Mouse (Mus musculus) forebrain, embryonic 14.5 days (tissue): ENCODE data around the gene Ahnak. TPM values are rescaled to one million over a fixed set of nuclear protein-coding genes. Genes with fewer than 3 reads are reported as not detected.
"Not testable (repeated sequence)": the region's sequence is repeated elsewhere in the genome, so short reads cannot be mapped to it uniquely, and the experiment has no call there.

ENCODE experiments used
- ATAC-seq: fragments of 200-750 bp; cut with Nextera tagmentation; 2 replicates; pipeline ENCODE4 v1.8.0; 2017; ENCODE audit warnings: mild to moderate bottlenecking, moderate library complexity
- DNase-seq: peaks from one replicate; pipeline ENCODE4 v3.0.0-alpha.2; 2015; ENCODE audit warnings: low spot score
- H3K27ac ChIP-seq: fragments of 300-500 bp; sonication (generic); 2 replicates; pipeline ENCODE4 v1.5.1; 2014; ENCODE audit warnings: low read depth, mild to moderate bottlenecking, control low read depth, low read length, moderate library complexity
- H3K27me3 ChIP-seq: fragments of 300-500 bp; sonication (generic); replicated peaks from 2 replicates; pipeline ENCODE4 v1.6.1; 2014; ENCODE audit warnings: low read length, control low read depth, mixed read lengths; ENCODE audit not compliant: control insufficient read depth, insufficient read depth
- H3K36me3 ChIP-seq: fragments of 300-500 bp; sonication (generic); 2 replicates; pipeline ENCODE4 v1.6.1; 2014; ENCODE audit warnings: low read length, control low read depth; ENCODE audit not compliant: control insufficient read depth, insufficient read depth
- H3K4me1 ChIP-seq: fragments of 300-500 bp; sonication (generic); 2 replicates; pipeline ENCODE4 v1.6.1; 2014; ENCODE audit warnings: antibody characterized with exemption, low read length, control low read depth; ENCODE audit not compliant: control insufficient read depth, insufficient read depth
- H3K4me2 ChIP-seq: fragments of 300-500 bp; sonication (generic); 2 replicates; pipeline ENCODE4 v1.6.1; 2014; ENCODE audit warnings: mild to moderate bottlenecking, control low read depth, low read length
- H3K4me3 ChIP-seq: fragments of 300-500 bp; sonication (generic); 2 replicates; pipeline ENCODE4 v1.5.1; 2014; ENCODE audit warnings: low read depth, low read length, control low read depth
- H3K9ac ChIP-seq: fragments of 300-500 bp; sonication (generic); 2 replicates; pipeline ENCODE4 v1.6.1; 2014; ENCODE audit warnings: mild to moderate bottlenecking, low read length, control low read depth, moderate library complexity
- H3K9me3 ChIP-seq: fragments of 300-500 bp; sonication (generic); replicated peaks from 2 replicates; pipeline ENCODE4 v1.6.1; 2016; ENCODE audit warnings: low read length, control low read depth, mixed read lengths; ENCODE audit not compliant: control insufficient read depth
- WGBS: fragments of 180-500 bp; shearing (Covaris S2); extraction: QIAGEN DNeasy Blood & Tissue Kit; methylation state at CpG from one replicate; pipeline ENCODE4 v1.1.7; 2014; 5-methylcytosine and 5-hydroxymethylcytosine counted together
- polyA plus RNA-seq: library from polyadenylated mRNA; unstranded; fragments of >200 nt; fragmentation: Nextera tagmentation; extraction: Ambion mirVana; gene quantifications from 2 replicates; pipeline ENCODE4 v1.2.1, GENCODE M21; 2014

The Ahnak gene
- polyA plus RNA-seq, 1 experiment from 2014 or later: 2.6 TPM

- Histone ChIP-seq H3K4me3 (peak overlapping the region; percentile 80), H3K9me3 (no peaks in the 10 kb centered on the region), H3K4me2 (peak overlapping the region; percentile 60), H3K9ac (peak overlapping the region; percentile 62), H3K4me1 (peaks cover 10% of the 10 kb centered on the region), H3K27ac (peak overlapping the region; percentile 83), H3K27me3 (no peaks in the 10 kb centered on the region), H3K36me3 (peaks cover 74% of the 10 kb centered on the region)
- no peak for DNase-seq
- no peak for ATAC-seq
- WGBS: 48% methylated on average over 5 of the region's 5 CpGs
Measured at GRCm38 (mm10) chr19:8966198-8966589, 22.9 kb upstream of the Ahnak start.

GRCm38 (mm10) chr19:8966590-8967372 lies 22.3 kb upstream of the Ahnak start, which contains the start of gene Eef1g:
Eef1g (plus strand) TSS chr19:8967041.
- H3K27ac ChIP-seq: peak within 1 kb of the TSS; percentile 83
- under 1% methylated on average over 52 of the region's 52 CpGs for WGBS
- H3K36me3 ChIP-seq: peaks cover 74% of the 10 kb centered on the region
- peak within 1 kb of the TSS; percentile 85 for H3K4me2 ChIP-seq
- no peaks in the 10 kb centered on the region for H3K9me3 ChIP-seq
- peaks cover 10% of the 10 kb centered on the region for H3K4me1 ChIP-seq
- H3K27me3 ChIP-seq: no peaks in the 10 kb centered on the region
- H3K4me3 ChIP-seq: peak within 1 kb of the TSS; percentile 80
- DNase-seq (peak; percentile 100), ATAC-seq (peak; percentile 99)
- peak within 1 kb of the TSS; percentile 92 for H3K9ac ChIP-seq

- Histone ChIP-seq H3K27ac (peak overlapping the region; percentile 74; the same call in 1 of the 2 replicates), H3K4me1 (peaks cover 10% of the 10 kb centered on the region), H3K36me3 (peaks cover 74% of the 10 kb centered on the region), H3K4me3 (peak overlapping the region; percentile 80), H3K4me2 (peak overlapping the region; percentile 85), H3K27me3 (no peaks in the 10 kb centered on the region), H3K9ac (peak overlapping the region; percentile 92), H3K9me3 (no peaks in the 10 kb centered on the region)
- 0% methylated on average over 8 of the region's 8 CpGs for WGBS
- DNase-seq: no peak
- peak; percentile 1; the same call in 1 of the 2 replicates for ATAC-seq
Measured at GRCm38 (mm10) chr19:8967373-8967743, 21.7 kb upstream of the Ahnak start.

- ATAC-seq (no peak), DNase-seq (no peak)
- peaks cover 10% of the 10 kb centered on the region for H3K4me1 ChIP-seq
- no peak overlapping the region; the same call in 1 of the 2 replicates for H3K27ac ChIP-seq
- no peaks in the 10 kb centered on the region for H3K27me3 ChIP-seq
- peak overlapping the region; percentile 85 for H3K4me2 ChIP-seq
- peak overlapping the region; percentile 92 for H3K9ac ChIP-seq
- peak overlapping the region; percentile 80 for H3K4me3 ChIP-seq
- H3K9me3 ChIP-seq: no peaks in the 10 kb centered on the region
- WGBS: under 1% methylated on average over 8 of the region's 9 CpGs
- peaks cover 74% of the 10 kb centered on the region for H3K36me3 ChIP-seq
Measured at GRCm38 (mm10) chr19:8967893-8968292, 21.2 kb upstream of the Ahnak start.

- H3K9me3 ChIP-seq, H3K4me2 ChIP-seq, H3K27ac ChIP-seq, H3K4me1 ChIP-seq, H3K27me3 ChIP-seq, ATAC-seq, H3K4me3 ChIP-seq, DNase-seq, H3K9ac ChIP-seq: not testable (repeated sequence)
- WGBS: 94% methylated on average over 8 of the region's 8 CpGs
- peaks cover 87% of the 10 kb centered on the region for H3K36me3 ChIP-seq
Measured at GRCm38 (mm10) chr19:8972491-8972890, 16.6 kb upstream of the Ahnak start.

- Histone ChIP-seq H3K9me3 (no peaks in the 10 kb centered on the region), H3K4me2 (no peak overlapping the region), H3K27me3 (no peaks in the 10 kb centered on the region), H3K27ac (no peak overlapping the region), H3K4me1 (no peaks in the 10 kb centered on the region), H3K9ac (no peak overlapping the region), H3K4me3 (no peak overlapping the region), H3K36me3 (peaks cover 98% of the 10 kb centered on the region)
- no peak for DNase-seq
- no peak for ATAC-seq
- 95% methylated on average over 1 of the region's 1 CpGs for WGBS
Measured at GRCm38 (mm10) chr19:8974638-8975037, 14.4 kb upstream of the Ahnak start.

- Histone ChIP-seq H3K27ac (no peak overlapping the region), H3K4me3 (no peak overlapping the region), H3K9ac (no peak overlapping the region), H3K4me1 (no peaks in the 10 kb centered on the region), H3K36me3 (peaks cover 98% of the 10 kb centered on the region), H3K27me3 (no peaks in the 10 kb centered on the region), H3K9me3 (no peaks in the 10 kb centered on the region), H3K4me2 (no peak overlapping the region)
- WGBS: 93% methylated on average over 2 of the region's 2 CpGs
- no peak for DNase-seq
- no peak for ATAC-seq
Measured at GRCm38 (mm10) chr19:8975491-8975890, 13.6 kb upstream of the Ahnak start.

- Histone ChIP-seq H3K4me2 (no peak overlapping the region), H3K9me3 (no peaks in the 10 kb centered on the region), H3K4me1 (no peaks in the 10 kb centered on the region), H3K9ac (no peak overlapping the region), H3K27me3 (no peaks in the 10 kb centered on the region), H3K27ac (no peak overlapping the region), H3K4me3 (no peak overlapping the region), H3K36me3 (peaks cover 91% of the 10 kb centered on the region)
- WGBS: 42% methylated on average over 3 of the region's 3 CpGs
- ATAC-seq: peak; percentile 60
- peak; percentile 64 for DNase-seq
Measured at GRCm38 (mm10) chr19:8976535-8976934, 12.5 kb upstream of the Ahnak start.

GRCm38 (mm10) chr19:8980771-8981170 lies 8.3 kb upstream of the Ahnak start:
- no peak overlapping the region for H3K9ac ChIP-seq
- DNase-seq: no peak
- no peaks in the 10 kb centered on the region for H3K27me3 ChIP-seq
- no peak for ATAC-seq
- no peaks in the 10 kb centered on the region for H3K9me3 ChIP-seq
- no peak overlapping the region for H3K4me3 ChIP-seq
- H3K36me3 ChIP-seq: peaks cover 48% of the 10 kb centered on the region
- WGBS: 58% methylated on average over 5 of the region's 5 CpGs
- H3K4me2 ChIP-seq: no peak overlapping the region
- H3K27ac ChIP-seq: no peak overlapping the region
- peaks cover 23% of the 10 kb centered on the region for H3K4me1 ChIP-seq
